Mouse (Mus musculus): Measurements from ENCODE around the gene Crip1.

GRCm38 (mm10) chr12:113146112-113147057, at the start of gene Crip1:
- TF ChIP-seq CTCF (IDR thresholded peaks at IDR 0.05; ENCODE audit: low read depth, low read length) (peak; percentile 98), TAL1 (conservative IDR thresholded peaks at IDR 0.05; ENCODE audit: low read depth, low read length) (no peak), GATA1 (IDR thresholded peaks at IDR 0.05; ENCODE audit: borderline replicate concordance, low read length) (no peak), POLR2AphosphoS5 (IDR thresholded peaks at IDR 0.05; ENCODE audit: insufficient replicate concordance, low read depth, low read length) (no peak), GATA2 (IDR thresholded peaks at IDR 0.05; ENCODE audit: borderline replicate concordance, low read depth, low read length) (no peak)
